Mouse (Mus musculus): ENCODE results near the gene Olfr1424.
A peak's percentile ranks its signal among the peaks of the same experiment; 100 is the strongest.
"Not testable (repeated sequence)": the region's sequence is repeated elsewhere in the genome, so short reads cannot be mapped to it uniquely, and the experiment has no call there.

Olfr1424 gene

GRCm38 (mm10) chr19:12062582-12062981, at the start of gene Olfr1424:
TSS of gene Olfr1424 (minus strand) at chr19:12062682.
- not testable (repeated sequence) for DNase-seq

DNA sequence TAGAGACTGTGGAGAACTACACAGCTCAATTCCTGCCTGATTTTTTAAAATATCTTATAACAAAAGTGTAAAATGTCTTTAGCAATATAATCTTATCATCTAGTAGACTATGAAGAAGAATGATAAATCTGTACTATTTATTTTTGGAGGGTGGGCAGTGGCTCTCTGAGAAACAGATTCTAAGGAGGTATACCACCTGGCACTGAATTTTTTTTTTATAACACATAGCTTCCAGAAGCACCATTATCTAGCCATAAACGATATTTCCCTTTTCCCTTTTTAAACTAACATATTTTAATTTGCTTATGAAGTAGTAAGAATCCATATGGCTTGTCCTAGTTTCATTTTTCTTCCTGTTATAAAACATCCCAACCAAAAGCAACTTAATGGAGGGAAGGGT, 42.1 kb upstream of the Olfr1424 start:
- DNase-seq, result no peak

DNA sequence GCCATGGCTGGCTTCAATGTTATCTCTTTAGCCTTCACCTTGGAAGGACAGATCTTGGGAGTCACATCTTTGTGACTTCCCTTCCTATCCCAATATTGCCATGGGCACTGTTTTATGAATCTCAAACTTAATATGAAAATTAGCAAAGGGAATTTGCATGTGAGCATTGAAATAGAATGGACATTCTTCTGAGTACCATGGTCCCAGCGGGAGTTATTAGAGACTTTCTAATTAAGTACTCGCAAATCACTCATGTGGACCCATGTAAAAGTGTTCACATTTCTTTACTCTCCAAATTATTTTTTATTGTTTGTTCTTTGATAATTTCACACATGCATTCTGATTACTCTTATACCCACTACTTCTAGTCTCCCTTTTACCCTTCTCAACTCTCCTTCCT, 40.8 kb upstream of the Olfr1424 start, which contains the start of gene Olfr1427:
Gene Olfr1427, minus strand, starts transcription at position 101 of the 400 bp plus-strand sequence.
- DNase-seq, result no peak

DNA sequence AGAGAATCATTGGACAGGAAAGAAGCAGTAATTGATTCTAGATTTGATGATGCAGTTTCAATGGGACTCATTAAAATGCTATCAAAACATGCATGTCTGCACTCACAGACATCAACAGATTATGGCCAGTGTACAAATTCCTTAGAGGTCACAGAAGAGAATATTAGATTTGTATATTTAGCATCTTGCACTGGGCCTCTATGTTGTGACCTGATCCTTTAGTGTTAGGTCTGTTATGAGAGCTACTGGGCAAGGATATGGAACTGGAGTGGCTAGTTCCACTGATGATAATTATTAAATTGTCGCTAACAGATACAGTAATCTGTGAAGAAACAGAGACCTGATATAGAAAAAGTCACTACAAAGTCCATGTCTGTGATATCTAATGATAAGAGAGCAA, 29.4 kb upstream of the Olfr1424 start, which contains the start of gene Olfr1426:
Gene Olfr1426, minus strand, starts transcription at position 101 of the 400 bp plus-strand sequence.
- no peak for DNase-seq

- DNase-seq, result not testable (repeated sequence)
Measured at GRCm38 (mm10) chr19:12077631-12078030, 15.1 kb upstream of the Olfr1424 start, which contains the start of gene Olfr1425. TSS of gene Olfr1425 (minus strand) at chr19:12077731.

DNA sequence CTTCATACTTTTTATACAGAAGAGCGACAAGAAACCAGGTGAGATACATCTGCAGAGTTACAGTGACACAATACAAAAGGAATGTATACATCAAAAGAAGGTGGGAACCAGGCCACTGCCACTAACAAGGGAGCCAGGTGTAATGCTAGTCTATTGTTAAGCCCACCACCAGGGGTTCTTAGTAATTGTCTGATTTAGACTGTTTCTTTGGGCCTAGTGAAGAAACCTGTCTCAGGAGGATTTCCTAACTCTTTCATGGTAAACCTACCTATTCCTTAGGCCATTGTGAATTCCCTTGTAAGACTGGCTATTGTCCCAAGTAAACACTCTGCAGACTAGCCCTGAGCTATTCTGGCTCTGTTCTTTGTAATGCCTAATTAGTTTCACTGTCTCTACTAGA, 7.1 kb upstream of the Olfr1424 start:
- not testable (repeated sequence) for DNase-seq

GRCm38 (mm10) chr19:12067806-12068205, 5.3 kb upstream of the Olfr1424 start:
- DNase-seq, result not testable (repeated sequence)

DNA sequence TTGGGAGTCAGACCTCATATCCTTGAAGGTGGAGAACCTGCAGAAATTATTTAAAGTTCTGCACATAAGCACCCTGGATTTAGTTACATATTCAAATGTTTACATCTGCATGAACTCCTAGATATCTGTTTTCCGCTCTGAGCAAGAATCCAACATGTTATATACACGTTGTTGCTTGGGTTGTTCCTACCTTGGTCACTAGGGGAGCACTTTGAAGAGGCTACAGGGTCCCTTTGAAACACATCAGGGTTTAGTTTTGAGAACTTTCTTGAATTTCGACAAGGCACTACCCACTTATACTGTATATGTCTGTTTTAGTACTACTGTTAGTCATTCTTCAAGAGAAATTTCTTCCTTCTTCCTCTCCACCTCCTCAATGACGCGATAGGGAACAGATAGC, 19.3 kb downstream of the Olfr1424 start:
- DNase-seq, result no peak

- no peak for DNase-seq
Measured at GRCm38 (mm10) chr19:12041217-12041616, 21.3 kb downstream of the Olfr1424 start, which contains the start of gene Olfr1423. TSS of gene Olfr1423 (minus strand) at chr19:12041317.

- DNase-seq, result no peak
Measured at GRCm38 (mm10) chr19:12037727-12038126, 24.8 kb downstream of the Olfr1424 start.

DNA sequence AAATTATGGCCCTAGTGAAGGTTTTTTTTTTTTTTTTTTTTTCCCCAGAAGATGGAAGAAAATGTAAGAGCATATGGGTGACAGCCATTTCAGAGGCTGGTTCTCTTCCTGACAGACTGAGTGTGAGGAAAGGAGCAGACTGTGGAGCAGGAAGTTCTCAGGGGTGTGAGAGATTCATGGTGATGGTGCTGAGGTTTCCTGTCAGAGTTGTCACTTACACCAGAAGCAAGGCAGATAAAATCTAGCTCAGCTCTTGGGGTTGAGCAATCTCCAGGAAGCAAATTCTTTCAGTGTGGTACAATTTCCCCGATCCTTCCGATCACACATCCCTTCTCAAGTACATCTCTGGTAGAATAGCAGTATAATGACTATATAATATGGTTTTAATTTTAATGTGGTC, 35.9 kb downstream of the Olfr1424 start:
- no peak for DNase-seq

GRCm38 (mm10) chr19:12025333-12025732, 37.1 kb downstream of the Olfr1424 start:
- no peak for DNase-seq

- DNase-seq, result no peak
Measured at GRCm38 (mm10) chr19:12024149-12024548, 38.3 kb downstream of the Olfr1424 start.

DNA sequence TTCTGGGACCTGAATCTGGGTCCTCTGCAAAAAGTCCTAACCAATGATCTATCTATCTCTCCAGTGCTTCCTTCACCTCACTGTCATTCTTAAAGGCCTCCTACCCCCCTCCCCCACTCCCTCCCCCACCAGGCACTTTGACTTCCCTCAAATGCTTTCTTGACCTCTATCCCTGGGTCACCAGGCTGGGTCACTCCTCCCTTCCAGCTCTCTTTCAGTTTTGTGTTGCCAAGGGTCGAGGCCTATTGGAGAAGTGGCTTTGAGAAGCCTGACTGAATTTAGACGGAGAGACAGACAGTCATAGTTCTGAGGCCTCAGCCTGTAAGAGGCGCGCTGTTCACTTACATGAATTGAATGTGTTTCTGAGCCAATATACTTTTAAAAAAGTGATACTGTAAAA, 46.3 kb downstream of the Olfr1424 start:
- no peak for DNase-seq

GRCm38 (mm10) chr19:12015708-12016107, 46.8 kb downstream of the Olfr1424 start:
- no peak for DNase-seq

GRCm38 (mm10) chr19:12013228-12013627, 49.3 kb downstream of the Olfr1424 start:
- DNase-seq, result peak; percentile 62

GRCm38 (mm10) chr19:12012615-12013014, 49.9 kb downstream of the Olfr1424 start:
- no peak for DNase-seq

DNA sequence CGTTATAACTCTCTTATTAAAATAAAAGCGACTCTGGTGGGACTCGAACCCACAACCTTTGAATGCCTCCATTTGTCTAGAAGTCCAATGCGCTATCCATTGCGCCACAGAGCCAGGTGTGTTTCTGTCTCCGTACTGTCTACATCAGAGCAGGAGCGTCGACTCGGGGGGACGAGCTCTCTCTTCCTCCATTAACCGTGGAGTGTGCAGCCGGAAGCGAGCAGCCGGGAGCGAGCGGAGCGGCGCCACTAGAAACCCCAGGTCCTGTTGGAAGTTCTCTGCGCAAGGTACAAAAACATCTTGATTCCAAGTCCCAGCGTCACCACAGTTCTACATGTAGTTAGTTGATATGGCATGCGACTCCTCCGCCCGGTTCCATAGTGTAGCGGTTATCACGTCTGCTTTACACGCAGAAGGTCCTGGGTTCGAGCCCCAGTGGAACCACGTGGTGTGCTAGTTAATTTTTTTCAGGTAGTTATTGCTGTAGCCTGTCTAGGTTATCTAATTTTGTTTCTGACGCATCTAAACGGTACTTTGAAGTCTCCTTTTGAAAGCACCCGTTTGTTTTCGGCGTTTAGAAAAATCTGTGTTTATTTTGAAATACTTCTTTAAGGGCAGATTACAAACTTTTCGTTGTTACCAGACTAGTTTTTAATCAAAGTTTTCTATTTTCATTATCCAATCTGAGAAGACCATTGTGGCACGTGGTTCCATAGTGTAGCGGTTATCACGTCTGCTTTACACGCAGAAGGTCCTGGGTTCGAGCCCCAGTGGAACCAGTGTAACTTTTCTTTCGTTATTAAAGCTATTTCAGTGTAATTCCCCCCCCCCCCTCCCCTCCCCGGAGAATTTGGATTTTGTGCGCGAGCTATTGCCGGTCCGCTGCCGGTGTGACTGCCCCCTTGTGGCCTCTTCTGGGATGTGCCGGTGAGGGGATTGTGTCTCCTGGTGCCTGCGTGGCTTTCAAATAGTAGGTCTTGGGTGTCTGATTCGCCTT, 50.6 kb downstream of the Olfr1424 start:
- DNase-seq, result peak; percentile 86

- DNase-seq, result peak; percentile 85
Measured at GRCm38 (mm10) chr19:12010916-12011559, 51.4 kb downstream of the Olfr1424 start.

DNA sequence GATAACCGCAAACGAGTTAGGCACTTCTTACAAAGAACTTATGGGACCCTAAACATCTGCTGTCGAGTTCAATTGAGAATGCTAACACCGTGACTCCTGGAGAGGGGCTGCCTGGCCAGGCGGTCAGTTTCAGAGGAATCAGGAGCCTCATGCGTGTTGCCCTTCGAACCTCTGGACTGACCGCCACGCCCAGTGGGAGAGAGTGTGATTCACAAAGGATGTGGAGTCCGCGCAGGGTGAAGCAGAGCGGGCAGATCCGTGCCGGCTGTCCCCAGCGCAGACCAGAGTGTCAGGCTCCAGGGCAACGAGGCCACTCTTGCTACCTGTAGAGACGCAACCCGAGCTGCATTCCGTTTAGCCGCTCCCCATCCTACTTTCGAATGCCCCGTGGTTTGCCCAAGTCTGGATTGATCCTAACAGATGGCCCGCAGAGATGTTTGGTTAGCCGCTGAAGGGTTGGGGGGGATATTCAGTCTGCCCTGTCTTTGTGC, 52.2 kb downstream of the Olfr1424 start:
- DNase-seq, result peak; percentile 45

- DNase-seq, result peak; percentile 84
Measured at GRCm38 (mm10) chr19:12009501-12010280, 52.8 kb downstream of the Olfr1424 start.

Data from right cerebral cortex, adult 18-20 months (tissue).